Mouse (Mus musculus) embryonic facial prominence, embryonic 11.5 days (tissue): Measurements from ENCODE around the gene Ash1l. TPM values are rescaled to one million over a fixed set of nuclear protein-coding genes. Genes with fewer than 3 reads are reported as not detected.
"Not testable (repeated sequence)": the region's sequence is repeated elsewhere in the genome, so short reads cannot be mapped to it uniquely, and the experiment has no call there.

Experiments used
- ATAC-seq: fragments of 200-750 bp; cut with Nextera tagmentation; replicated peaks from 2 replicates; pipeline ENCODE4 v1.8.0; 2017; ENCODE audit warnings: low read depth; ENCODE audit not compliant: insufficient number of reproducible peaks, low FRiP score, low TSS enrichment
- DNase-seq: peaks from one replicate; pipeline ENCODE4 v3.0.0-alpha.2; 2015; ENCODE audit warnings: low spot score
- H3K27ac ChIP-seq: fragments of 300-500 bp; sonication (generic); replicated peaks from 2 replicates; pipeline ENCODE4 v1.5.1; 2014; ENCODE audit warnings: mild to moderate bottlenecking, low read depth, low read length, control low read depth
- H3K27me3 ChIP-seq: fragments of 300-500 bp; sonication (generic); 2 replicates; pipeline ENCODE4 v1.6.1; 2014; ENCODE audit warnings: mild to moderate bottlenecking, low read length, moderate library complexity, mixed read lengths; ENCODE audit not compliant: control insufficient read depth, insufficient read depth
- H3K36me3 ChIP-seq: fragments of 300-500 bp; sonication (generic); replicated peaks from 2 replicates; pipeline ENCODE4 v1.6.1; 2014; ENCODE audit warnings: low read depth, mild to moderate bottlenecking, low read length, moderate library complexity, mixed read lengths; ENCODE audit not compliant: control insufficient read depth, insufficient read depth
- H3K4me1 ChIP-seq: fragments of 300-500 bp; sonication (generic); 2 replicates; pipeline ENCODE4 v1.6.1; 2014; ENCODE audit warnings: low read length, mixed read lengths; ENCODE audit not compliant: control insufficient read depth, insufficient read depth
- H3K4me2 ChIP-seq: fragments of 300-500 bp; sonication (generic); 2 replicates; pipeline ENCODE4 v1.6.1; 2014; ENCODE audit warnings: low read depth, mild to moderate bottlenecking, control low read depth, low read length, moderate library complexity
- H3K4me3 ChIP-seq: fragments of 300-500 bp; sonication (generic); 2 replicates; pipeline ENCODE4 v1.5.1; 2014; ENCODE audit warnings: low read depth, low read length, control low read depth
- H3K9ac ChIP-seq: fragments of 300-500 bp; sonication (generic); replicated peaks from 2 replicates; pipeline ENCODE4 v1.6.1; 2014; ENCODE audit warnings: mild to moderate bottlenecking, control low read depth, low read length
- H3K9me3 ChIP-seq: fragments of 300-500 bp; sonication (generic); replicated peaks from 2 replicates; pipeline ENCODE4 v1.6.1; 2016; ENCODE audit warnings: mild to moderate bottlenecking, low read length, inconsistent platforms, mixed read lengths; ENCODE audit not compliant: control insufficient read depth
- WGBS: fragments of 180-500 bp; shearing (Covaris S2); extraction: QIAGEN DNeasy Blood & Tissue Kit; methylation state at CpG from one replicate; pipeline ENCODE4 v1.1.7; 2014; 5-methylcytosine and 5-hydroxymethylcytosine counted together
- polyA plus RNA-seq: library from polyadenylated mRNA; unstranded; fragments of >200 nt; fragmentation: Nextera tagmentation; extraction: Ambion mirVana; gene quantifications from 2 replicates; pipeline ENCODE4 v1.2.1, GENCODE M21; 2014

The Ash1l gene
- polyA plus RNA-seq, 1 experiment from 2014 or later, result 14.1 TPM

GRCm38 (mm10) chr3:88981206-88982010, 31.0 kb downstream of the Ash1l start:
- H3K27ac ChIP-seq, result no peak overlapping the region
- no peaks in the 10 kb centered on the region for H3K27me3 ChIP-seq
- 94% methylated on average over 8 of the region's 8 CpGs for WGBS
- no peak overlapping the region for H3K4me2 ChIP-seq
- H3K9me3 ChIP-seq, result no peaks in the 10 kb centered on the region
- H3K4me3 ChIP-seq, result no peak overlapping the region
- H3K9ac ChIP-seq, result no peak overlapping the region
- H3K36me3 ChIP-seq, result no peaks in the 10 kb centered on the region; the same call in 1 of the 2 replicates
- no peaks in the 10 kb centered on the region for H3K4me1 ChIP-seq
- ATAC-seq, result no peak
- DNase-seq, result no peak

- Histone ChIP-seq H3K4me1 (no peaks in the 10 kb centered on the region), H3K9me3 (no peaks in the 10 kb centered on the region), H3K36me3 (no peaks in the 10 kb centered on the region; the same call in 1 of the 2 replicates), H3K4me2 (no peak overlapping the region), H3K9ac (no peak overlapping the region), H3K4me3 (no peak overlapping the region), H3K27me3 (no peaks in the 10 kb centered on the region), H3K27ac (no peak overlapping the region)
- ATAC-seq, result no peak
- WGBS, result 71% methylated on average over 4 of the region's 4 CpGs
- DNase-seq, result no peak
Measured at GRCm38 (mm10) chr3:88983921-88984381, 33.5 kb downstream of the Ash1l start.

DNA sequence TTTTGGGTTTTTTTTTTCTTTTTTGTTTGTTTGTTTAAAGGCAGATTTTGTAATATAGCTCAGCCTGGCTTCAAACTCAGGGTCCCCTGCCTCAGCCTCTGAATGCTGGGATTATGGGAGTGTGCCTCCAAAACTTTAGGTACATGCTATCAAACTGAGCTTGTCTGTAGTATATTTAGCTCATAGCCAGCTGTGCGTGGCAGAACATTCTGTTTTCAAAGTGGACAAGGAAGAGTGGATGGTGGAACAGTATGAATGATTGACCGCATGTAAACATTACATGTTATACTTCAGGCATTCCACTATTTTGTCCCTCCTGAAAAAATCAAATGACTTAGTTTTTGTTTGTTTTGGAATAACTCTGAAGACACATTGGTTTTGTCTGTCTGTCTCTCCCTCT, 42.4 kb downstream of the Ash1l start:
- H3K27me3 ChIP-seq, result no peaks in the 10 kb centered on the region
- no peak overlapping the region for H3K4me2 ChIP-seq
- no peak for ATAC-seq
- WGBS, result 89% methylated on average over 2 of the region's 2 CpGs
- H3K9ac ChIP-seq, result no peak overlapping the region
- no peaks in the 10 kb centered on the region for H3K9me3 ChIP-seq
- H3K27ac ChIP-seq, result no peak overlapping the region
- no peaks in the 10 kb centered on the region for H3K4me1 ChIP-seq
- DNase-seq, result no peak
- H3K4me3 ChIP-seq, result no peak overlapping the region
- no peaks in the 10 kb centered on the region for H3K36me3 ChIP-seq

GRCm38 (mm10) chr3:89001536-89001935, 51.1 kb downstream of the Ash1l start:
- no peaks in the 10 kb centered on the region for H3K9me3 ChIP-seq
- H3K4me3 ChIP-seq, result no peak overlapping the region
- 95% methylated on average over 7 of the region's 7 CpGs for WGBS
- H3K9ac ChIP-seq, result no peak overlapping the region
- H3K4me2 ChIP-seq, result no peak overlapping the region
- no peaks in the 10 kb centered on the region for H3K4me1 ChIP-seq
- no peaks in the 10 kb centered on the region; the same call in 1 of the 2 replicates for H3K36me3 ChIP-seq
- no peaks in the 10 kb centered on the region for H3K27me3 ChIP-seq
- DNase-seq (no peak), ATAC-seq (no peak)
- no peak overlapping the region for H3K27ac ChIP-seq

DNA sequence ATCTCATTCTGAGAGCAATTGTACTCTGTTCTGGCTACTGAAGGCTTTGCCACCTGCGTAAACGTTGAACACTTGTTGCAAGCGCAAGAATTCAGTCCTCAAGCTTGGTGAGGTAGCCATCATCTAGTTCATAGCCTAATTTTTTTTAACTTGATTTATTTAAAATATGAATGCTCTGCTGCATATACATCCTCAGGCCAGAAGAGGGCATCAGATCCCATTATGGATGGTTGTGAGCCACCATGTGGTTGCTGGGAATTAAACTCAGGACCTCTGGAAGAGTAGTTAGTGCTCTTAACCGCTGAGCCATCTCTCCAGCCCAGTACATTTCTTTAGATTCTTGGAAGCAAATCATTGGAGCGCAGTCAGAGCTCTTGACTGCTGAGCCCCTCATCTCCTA, 80.5 kb downstream of the Ash1l start:
- 90% methylated on average over 5 of the region's 5 CpGs for WGBS
- not testable (repeated sequence) for H3K4me2 ChIP-seq, H3K9ac ChIP-seq, H3K9me3 ChIP-seq, DNase-seq, H3K27ac ChIP-seq, H3K4me1 ChIP-seq, H3K36me3 ChIP-seq, H3K4me3 ChIP-seq, H3K27me3 ChIP-seq, ATAC-seq

GRCm38 (mm10) chr3:89043359-89043758, 92.9 kb downstream of the Ash1l start:
- H3K27ac ChIP-seq, result no peak overlapping the region
- H3K4me2 ChIP-seq, result no peak overlapping the region
- no peaks in the 10 kb centered on the region for H3K27me3 ChIP-seq
- H3K4me3 ChIP-seq, result no peak overlapping the region
- H3K9ac ChIP-seq, result no peak overlapping the region
- H3K36me3 ChIP-seq, result peaks cover 8% of the 10 kb centered on the region
- DNase-seq (no peak), ATAC-seq (no peak)
- WGBS, result 91% methylated on average over 4 of the region's 4 CpGs
- no peaks in the 10 kb centered on the region for H3K4me1 ChIP-seq
- H3K9me3 ChIP-seq, result no peaks in the 10 kb centered on the region

DNA sequence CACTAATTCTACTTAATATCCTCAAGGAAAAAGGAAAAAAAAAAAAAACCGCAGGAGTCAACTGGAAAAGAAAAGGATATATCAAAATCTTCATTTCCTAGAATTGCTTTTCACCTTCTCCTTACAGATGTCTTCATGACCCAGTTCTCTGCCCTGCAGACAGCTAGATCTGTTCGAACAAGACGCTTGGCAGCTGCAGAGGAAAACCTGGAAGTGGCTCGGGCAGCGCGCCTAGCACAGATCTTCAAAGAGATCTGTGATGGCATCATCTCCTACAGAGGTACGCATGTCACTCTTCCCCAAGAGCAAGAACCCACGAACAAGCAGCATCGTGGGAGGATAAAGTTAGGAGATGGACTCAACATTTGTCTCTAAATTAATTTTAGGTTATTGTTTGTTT, 107.9 kb downstream of the Ash1l start:
- no peaks in the 10 kb centered on the region for H3K9me3 ChIP-seq
- peaks cover 13% of the 10 kb centered on the region for H3K36me3 ChIP-seq
- no peak for DNase-seq
- no peaks in the 10 kb centered on the region for H3K4me1 ChIP-seq
- 92% methylated on average over 9 of the region's 9 CpGs for WGBS
- no peak overlapping the region for H3K4me3 ChIP-seq
- no peak overlapping the region for H3K4me2 ChIP-seq
- H3K9ac ChIP-seq, result no peak overlapping the region
- H3K27me3 ChIP-seq, result no peaks in the 10 kb centered on the region
- no peak for ATAC-seq
- no peak overlapping the region for H3K27ac ChIP-seq

DNA sequence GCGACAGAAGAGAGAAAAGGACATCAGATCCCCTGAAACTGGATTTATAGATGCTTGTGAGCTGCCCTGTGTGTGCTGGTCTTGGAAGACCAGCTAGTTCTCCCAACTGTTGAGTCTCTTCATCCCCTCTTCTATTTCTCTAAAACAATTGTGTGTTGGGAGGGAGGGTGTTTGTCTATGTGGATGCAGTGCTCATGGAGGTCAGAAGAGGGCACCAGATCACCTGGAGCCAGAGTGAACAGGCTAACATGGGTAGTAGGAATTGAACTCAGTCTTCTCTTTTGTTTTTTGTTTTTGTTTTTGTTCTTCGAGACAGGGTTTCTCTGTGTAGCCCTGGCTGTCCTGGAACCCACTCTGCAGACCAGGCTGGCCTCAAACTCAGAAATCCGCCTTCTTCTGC, 108.4 kb downstream of the Ash1l start:
- Histone ChIP-seq H3K4me1 (no peaks in the 10 kb centered on the region), H3K4me3 (no peak overlapping the region), H3K27me3 (no peaks in the 10 kb centered on the region), H3K9me3 (no peaks in the 10 kb centered on the region), H3K9ac (no peak overlapping the region), H3K4me2 (no peak overlapping the region), H3K27ac (no peak overlapping the region), H3K36me3 (peaks cover 17% of the 10 kb centered on the region)
- no peak for ATAC-seq
- 85% methylated on average over 3 of the region's 3 CpGs for WGBS
- peak; percentile 34 for DNase-seq
